Mouse (Mus musculus) gastrocnemius, adult 18-20 months (tissue): ENCODE measurements around the gene Tgfb1. TPM values are rescaled to one million over a fixed set of nuclear protein-coding genes. Genes with fewer than 3 reads are reported as not detected.

Source experiments
- DNase-seq: peaks from one replicate; pipeline ENCODE4 v3.0.0; 2021; ENCODE audit warnings: low spot score
- long read RNA-seq, 2 experiments: library from polyadenylated mRNA; stranded (forward); transcript quantifications; one replicate each; pipeline ENCODE4 v2.0.0; 2021
- total RNA-seq, 2 experiments: library from RNA; stranded (reverse); gene quantifications; 2 replicates each; pipeline ENCODE4 v1.2.3; 2021

Tgfb1 gene
- total RNA-seq: 1 to 10 TPM; 3.9 to 7.8 TPM
- long read RNA-seq, experiment 1, partial matches to known transcripts: 0 of 4 reads
- long read RNA-seq, experiment 1, other reads (novel, unspliced or antisense): 0 of 4 reads
- long read RNA-seq, experiment 2, partial matches to known transcripts: 0 of 1 reads
- long read RNA-seq, experiment 2, other reads (novel, unspliced or antisense): 0 of 1 reads

DNA sequence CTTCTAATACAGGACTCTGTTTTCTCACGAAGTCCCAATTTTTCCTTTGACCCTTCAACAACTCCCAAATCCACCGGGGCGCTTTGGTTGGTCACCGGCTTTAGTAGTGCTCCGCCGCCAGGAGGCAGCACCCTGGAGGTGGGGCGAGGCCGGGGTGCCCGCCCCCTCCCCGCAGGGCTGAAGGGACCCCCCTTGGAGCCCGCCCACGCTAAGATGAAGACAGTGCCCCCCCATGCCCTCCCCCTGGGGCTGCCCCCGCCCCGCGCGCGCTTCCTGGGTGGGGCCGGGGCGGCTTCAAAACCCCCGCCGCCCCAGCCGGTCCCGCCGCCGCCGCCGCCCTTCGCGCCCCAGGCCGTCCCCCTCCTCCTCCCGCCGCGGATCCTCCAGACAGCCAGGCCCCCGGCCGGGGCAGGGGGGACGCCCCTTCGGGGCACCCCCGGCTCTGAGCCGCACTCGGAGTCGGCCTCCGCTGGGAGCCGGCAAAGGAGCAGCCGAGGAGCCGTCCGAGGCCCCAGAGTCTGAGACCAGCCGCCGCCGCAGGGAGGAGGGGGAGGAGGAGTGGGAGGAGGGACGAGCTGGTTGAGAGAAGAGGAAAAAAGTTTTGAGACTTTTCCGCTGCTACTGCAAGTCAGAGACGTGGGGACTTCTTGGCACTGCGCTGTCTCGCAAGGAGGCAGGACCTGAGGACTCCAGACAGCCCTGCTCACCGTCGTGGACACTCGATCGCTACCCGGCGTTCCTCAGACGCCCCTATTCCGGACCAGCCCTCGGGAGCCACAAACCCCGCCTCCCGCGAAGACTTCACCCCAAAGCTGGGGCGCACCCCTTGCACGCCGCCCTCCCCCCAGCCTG is at the start of gene Tgfb1:
Gene Tgfb1 (plus strand): TSS at position 323 of the 852 bp plus-strand sequence.
- DNase-seq: peak; percentile 67

DNA sequence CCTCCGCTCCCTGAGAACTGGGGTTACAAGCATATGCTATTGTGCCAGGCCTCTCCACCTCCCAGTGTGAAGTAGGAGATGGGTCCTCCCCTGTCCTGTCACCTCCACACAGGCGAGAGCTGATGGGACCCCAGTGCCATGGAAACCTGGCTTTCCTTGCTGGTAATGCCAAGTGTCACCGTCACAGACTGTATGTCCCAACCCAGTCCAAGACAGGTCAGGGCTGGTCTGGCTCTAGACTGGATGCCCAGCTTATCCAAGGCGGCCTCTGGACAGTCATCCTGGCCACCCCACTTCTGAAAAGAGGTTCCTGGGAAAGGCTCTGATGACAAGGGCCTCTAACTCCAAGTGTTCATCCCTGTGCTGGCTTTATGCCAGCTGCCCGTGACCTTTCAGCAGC is 49.7 kb upstream of the Tgfb1 start:
- DNase-seq: no peak

DNA sequence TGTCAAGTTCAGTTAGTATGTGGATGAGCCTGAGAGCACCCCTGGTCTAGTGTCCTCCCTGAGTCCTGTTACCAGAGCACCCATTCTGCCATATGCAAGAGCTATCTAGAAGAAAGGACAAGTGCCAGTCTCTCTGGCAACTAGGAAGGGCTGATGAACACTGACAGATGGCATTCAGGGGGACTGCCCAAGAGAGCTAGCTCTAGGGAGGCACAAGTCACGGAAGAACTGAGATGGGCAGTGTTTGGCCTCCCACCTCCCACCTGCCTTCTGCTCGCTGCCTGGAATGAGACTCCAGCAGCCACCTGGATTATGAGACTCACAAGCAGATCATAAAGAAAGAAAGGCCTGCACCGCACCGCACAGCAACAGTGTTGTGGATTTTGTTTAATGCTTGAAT is 47.0 kb upstream of the Tgfb1 start:
- DNase-seq: no peak

DNA sequence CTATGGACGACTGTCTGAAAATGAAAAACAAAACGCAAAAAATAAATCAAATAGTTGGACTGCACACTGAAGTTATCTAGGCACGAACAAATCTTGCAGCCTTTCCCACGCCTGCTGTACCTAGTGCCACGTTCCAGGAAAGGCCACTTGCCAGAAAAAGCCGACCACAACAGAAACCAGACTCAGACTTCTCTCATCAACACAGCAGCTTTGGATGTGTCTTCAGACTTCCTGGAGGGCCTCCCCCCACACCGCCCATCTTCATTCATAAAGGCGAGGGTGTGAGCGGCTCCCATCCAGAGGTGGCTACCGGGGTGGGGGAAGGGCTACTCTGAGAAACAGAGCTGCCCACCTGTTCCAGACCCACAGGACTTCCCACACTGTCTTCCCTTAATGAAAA is 42.7 kb upstream of the Tgfb1 start:
- no peak for DNase-seq

GRCm38 (mm10) chr7:25644631-25645030 is 42.2 kb upstream of the Tgfb1 start:
- no peak for DNase-seq

DNA sequence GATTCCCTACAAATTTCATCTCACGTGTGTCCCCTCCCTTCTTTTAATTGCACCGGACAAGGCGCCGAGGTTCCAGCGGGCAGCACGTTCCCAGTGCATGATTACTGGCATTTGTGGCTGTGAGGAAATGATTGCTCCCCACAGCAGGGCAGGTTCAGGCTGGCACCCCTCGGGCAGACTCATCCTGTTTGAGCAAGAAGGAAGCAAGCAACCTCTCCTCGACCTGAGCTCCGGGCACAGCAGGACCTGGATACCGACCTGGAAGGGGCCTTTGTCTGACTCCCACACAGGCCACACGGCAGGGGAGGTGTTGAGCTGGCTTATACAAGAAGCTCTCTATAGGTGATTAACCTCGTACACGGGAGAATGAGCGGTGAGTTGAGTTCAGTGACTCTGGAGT is 41.7 kb upstream of the Tgfb1 start:
- DNase-seq: no peak

- DNase-seq: no peak
Observed at GRCm38 (mm10) chr7:25647574-25648123, 39.2 kb upstream of the Tgfb1 start.

GRCm38 (mm10) chr7:25649839-25650238 is 37.0 kb upstream of the Tgfb1 start:
- DNase-seq: no peak

- no peak for DNase-seq
Observed at GRCm38 (mm10) chr7:25651281-25651680, 35.5 kb upstream of the Tgfb1 start.

GRCm38 (mm10) chr7:25652244-25652759 is 34.5 kb upstream of the Tgfb1 start:
- DNase-seq: no peak

DNA sequence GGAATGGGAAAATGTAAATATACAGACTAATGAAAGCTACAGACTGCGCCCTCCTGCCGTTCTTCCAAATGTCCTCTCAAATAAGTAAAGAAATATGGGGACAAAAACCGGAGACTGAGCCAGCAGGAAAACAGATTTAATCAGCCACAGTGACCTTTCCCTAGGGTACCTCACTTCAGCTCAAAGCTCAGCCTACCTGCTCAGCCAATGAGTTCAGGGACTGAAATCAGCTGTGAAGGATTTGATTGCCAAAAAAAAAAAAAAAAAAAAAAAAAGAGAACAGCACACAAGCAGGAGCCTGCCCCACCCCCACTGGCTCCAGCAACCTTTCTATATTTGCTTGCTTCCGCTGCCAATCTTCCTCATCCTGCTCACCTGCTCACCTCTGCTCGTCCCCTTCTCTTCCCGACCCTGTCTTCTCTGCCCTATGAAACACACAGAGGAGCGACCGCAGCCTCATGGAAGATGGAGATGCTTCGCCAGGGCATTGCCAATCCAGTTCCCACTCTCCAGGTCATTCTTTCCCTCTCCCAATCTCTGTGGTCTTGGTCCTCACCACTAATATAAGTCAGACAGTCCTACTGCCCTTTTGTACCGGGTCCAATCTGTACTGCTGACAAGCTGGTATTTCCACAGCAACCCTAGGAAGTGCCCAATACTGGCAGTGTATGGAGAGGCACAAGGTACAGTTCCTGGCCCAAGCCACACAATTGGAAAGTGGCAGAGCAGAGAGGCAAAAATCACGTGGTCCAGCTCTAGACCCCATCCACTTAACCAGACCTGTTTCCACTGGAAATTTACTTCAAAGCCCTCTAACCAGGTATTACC is 31.0 kb upstream of the Tgfb1 start:
- DNase-seq: no peak

DNA sequence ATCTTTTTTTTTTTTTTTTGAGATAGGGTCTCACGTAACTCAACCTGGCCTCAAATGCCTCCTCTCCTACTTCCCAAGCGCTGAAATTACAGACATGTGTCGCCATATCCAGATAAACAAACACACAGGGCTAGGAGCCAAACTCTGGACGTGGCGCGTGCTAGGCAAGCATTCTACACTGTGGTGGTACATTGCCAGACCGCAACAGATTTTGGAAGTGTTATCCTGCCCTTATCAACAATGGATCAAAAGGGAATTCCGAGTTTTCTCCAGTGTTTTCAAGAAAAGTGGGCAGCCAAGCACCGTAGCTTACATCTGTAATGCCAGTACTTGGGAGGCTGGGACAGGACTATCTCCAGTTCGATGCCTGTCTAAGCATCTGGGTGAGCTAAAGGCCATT is 29.0 kb upstream of the Tgfb1 start:
- DNase-seq: peak; percentile 34

DNA sequence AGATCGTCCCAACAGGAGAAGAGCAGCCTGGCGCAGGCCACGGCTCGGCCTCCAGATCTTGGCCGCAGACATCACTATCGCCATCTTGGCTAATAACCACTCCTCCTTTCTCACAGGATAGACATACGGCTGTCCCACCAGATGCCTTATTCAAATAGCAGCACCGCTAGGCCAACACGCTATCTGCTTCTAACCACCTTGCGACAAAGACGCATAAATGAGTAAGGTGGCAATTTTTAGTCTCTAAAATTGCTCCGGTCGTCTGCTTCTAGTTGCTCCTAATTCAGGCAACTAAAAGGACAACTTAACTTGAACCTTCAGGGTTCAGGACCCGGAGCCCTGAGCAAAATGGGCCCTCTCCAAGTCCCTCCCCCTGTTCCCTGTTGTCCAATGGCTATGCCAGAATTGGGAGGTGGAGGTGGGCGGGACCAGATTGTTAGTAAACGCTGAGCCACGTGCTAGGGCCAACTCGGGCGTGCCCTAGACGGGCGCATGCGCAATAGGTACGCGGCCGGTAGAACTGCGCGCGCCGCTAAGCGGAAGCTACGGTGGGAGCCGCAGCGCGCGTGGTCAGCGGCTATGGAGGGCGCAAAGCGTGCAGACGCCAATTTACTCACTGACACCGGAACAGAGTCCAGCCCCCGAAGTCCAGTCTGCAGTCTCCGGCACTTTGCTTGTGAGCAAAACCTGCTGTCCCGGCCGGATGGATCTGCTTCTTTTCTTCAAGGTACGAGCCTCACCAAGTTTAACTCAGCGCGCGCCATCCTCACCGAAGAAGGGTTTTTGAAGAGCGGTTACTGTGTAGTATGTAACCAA is 27.9 kb upstream of the Tgfb1 start, which contains the start of the genes Bckdha and Exosc5:
Gene Bckdha (minus strand): TSS at position 325 of the 816 bp plus-strand sequence.
Gene Exosc5 (plus strand): TSS at position 508 of the 816 bp plus-strand sequence.
- DNase-seq: peak; percentile 100

GRCm38 (mm10) chr7:25666381-25666780 is 20.4 kb upstream of the Tgfb1 start:
- DNase-seq: no peak

DNA sequence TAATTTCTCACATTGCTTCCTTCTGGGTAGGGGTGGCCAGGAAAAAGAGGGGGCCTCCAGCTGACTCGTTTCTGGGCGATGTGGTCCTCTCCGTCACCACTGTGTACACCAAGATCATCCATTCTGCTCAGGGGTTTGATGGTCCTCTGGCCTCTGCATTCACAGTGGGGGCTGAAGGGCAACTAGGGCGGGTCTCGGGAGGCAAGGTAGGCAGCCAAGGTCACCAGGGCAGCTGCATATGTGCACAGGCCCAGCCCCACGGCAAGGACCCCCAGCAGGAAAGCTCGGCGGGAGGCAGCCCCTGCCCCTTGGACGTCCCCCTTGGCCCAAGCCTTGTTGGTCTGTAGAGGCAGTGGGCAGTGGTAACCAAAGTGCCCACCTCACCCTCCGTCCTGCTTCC is 17.6 kb upstream of the Tgfb1 start:
- DNase-seq: no peak

DNA sequence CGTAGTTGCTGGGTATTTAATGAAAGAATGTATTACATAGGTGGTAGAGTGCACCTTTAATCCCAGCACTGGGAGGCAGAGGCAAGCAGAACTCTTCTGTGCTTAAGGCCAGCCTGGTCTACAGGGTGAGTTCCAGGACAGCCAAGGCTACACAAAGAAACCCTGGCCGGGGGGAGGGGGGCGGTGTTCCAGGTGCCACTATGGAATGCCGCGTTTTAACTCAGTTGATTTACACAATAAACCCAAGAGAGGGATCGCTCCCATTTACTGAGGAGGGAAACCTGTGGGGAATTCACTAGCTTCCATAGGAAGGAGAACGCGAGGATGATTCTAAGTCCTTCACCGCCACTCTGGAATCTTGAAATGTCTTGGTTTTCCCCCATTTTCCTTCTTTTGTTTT is 17.2 kb upstream of the Tgfb1 start:
- no peak for DNase-seq

DNA sequence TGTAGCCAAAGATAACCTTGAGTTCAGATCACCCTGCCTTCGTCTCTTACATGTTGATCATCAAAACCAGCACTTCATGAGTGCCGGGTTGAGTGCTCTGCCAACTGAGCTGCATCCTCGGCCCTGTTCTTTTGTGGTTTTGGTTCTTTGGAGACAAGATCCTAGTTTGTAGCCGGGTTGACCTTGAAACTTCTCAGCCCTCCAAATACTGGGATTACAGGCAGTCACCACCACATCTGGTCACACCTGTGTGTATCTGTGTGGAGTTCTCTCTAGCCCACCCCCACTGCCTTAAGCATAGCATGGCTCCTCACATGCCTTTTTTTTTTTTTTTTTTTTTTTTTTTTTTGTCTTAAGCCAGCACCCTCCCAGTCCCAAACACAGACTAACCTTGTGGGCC is 16.7 kb upstream of the Tgfb1 start:
- DNase-seq: no peak

GRCm38 (mm10) chr7:25671686-25672085 is 15.1 kb upstream of the Tgfb1 start:
- no peak for DNase-seq

DNA sequence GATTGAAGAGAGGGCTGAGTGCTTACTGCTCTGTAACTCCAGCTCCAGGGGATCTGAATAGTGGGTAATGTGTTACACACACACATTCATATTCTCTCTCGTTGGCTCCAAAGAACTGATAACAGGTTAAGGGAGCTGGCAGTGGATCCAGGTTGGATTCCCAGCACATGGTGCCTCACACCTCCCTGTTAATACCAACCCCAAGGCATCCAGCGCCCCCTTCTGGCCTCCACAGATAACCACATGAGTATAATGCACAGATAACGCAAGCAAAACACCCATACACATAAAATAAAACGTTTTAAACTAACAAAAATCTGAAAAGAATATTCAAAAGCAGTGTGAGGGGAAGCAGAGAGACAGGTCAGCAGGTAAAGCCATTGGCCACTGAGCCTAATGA is 14.4 kb upstream of the Tgfb1 start:
- DNase-seq: no peak

- DNase-seq: no peak
Observed at GRCm38 (mm10) chr7:25674297-25674696, 12.5 kb upstream of the Tgfb1 start.
